ENCODE assay signal across 10 mouse cellular contexts in genomic region chr16:64836709-64837108, GRCm38 (mm10).
"Had no signal": no experiment of that assay in that cellular context is flagged by ENCODE, and none has a peak within 500 bp of the region (broad histone marks: within the 10 kb centered on the region; RNA-seq: fewer than 3 reads in every experiment).

No protein-coding gene starts in this region.

- H3K4me3 ChIP-seq: limb, embryonic 12.5 days; midbrain, embryonic 12.5 days; stomach, embryonic 15.5 days had no signal

- H3K27ac ChIP-seq: limb, embryonic 12.5 days; liver, embryonic 14.5 days; midbrain, embryonic 12.5 days; stomach, embryonic 15.5 days had no signal

- H3K4me2 ChIP-seq: limb, embryonic 12.5 days; midbrain, embryonic 12.5 days; stomach, embryonic 15.5 days had no signal

- H3K36me3 ChIP-seq: limb, embryonic 12.5 days; midbrain, embryonic 12.5 days; stomach, embryonic 15.5 days had no signal

- H3K4me1 ChIP-seq: limb, embryonic 12.5 days; midbrain, embryonic 12.5 days; stomach, embryonic 15.5 days had no signal

- H3K27me3 ChIP-seq: limb, embryonic 12.5 days; midbrain, embryonic 12.5 days; stomach, embryonic 15.5 days had no signal

- H3K9me3 ChIP-seq: limb, embryonic 12.5 days; midbrain, embryonic 12.5 days; stomach, embryonic 15.5 days had no signal

- DNase-seq: kidney, adult 8-10 months; kidney, postnatal 36 days; layer of hippocampus, adult 9-11 months; lung, adult 18-20 months; right cerebral cortex, postnatal 14 days; thymus, postnatal 4 days had no signal

- H3K9ac ChIP-seq: limb, embryonic 12.5 days; liver, embryonic 14.5 days; midbrain, embryonic 12.5 days; stomach, embryonic 15.5 days had no signal
